Mouse (Mus musculus) MEL (cell line): ENCODE measurements at regions not wholly inside any gene's neighbourhood (a gene's known extent, or its start where the extent isn't known, plus 50 kb on each side); places are given as distances from the start of the nearest gene placed in this dataset.

Experiments
- DNase-seq: peaks from one replicate; pipeline ENCODE4 v3.0.0; 2011; ENCODE audit warnings: low read depth, low spot score
- H3K27ac ChIP-seq: 2 replicates; pipeline ENCODE4 v1.5.1; 2012; ENCODE audit warnings: low read depth, mild to moderate bottlenecking, control low read depth, low read length, moderate library complexity; ENCODE audit not compliant: control insufficient read depth
- H3K27me3 ChIP-seq, 2 experiments: fragments of 150-350 bp in 1 of 2; sonication (generic) in 1 of 2; 2 replicates each; pipeline ENCODE4 v1.6.1; 2012; ENCODE audit warnings: low read length in 2 of 2, mild to moderate bottlenecking in 2 of 2, improper control_type of control experiment in 1 of 2, moderate library complexity in 1 of 2; ENCODE audit not compliant: insufficient read depth in 2 of 2, control insufficient read depth in 1 of 2
- H3K36me3 ChIP-seq, 2 experiments: 2 replicates each; pipeline ENCODE4 v1.6.1; 2012 to 2014; ENCODE audit warnings: low read length in 2 of 2, improper control_type of control experiment in 1 of 2, inconsistent platforms in 1 of 2, mild to moderate bottlenecking in 1 of 2; ENCODE audit not compliant: insufficient read depth in 2 of 2, control insufficient read depth in 1 of 2
- H3K4me1 ChIP-seq, 2 experiments: fragments of 150-350 bp in 1 of 2; sonication (generic) in 1 of 2; 2 replicates each; pipeline ENCODE4 v1.6.1; 2012; ENCODE audit warnings: low read length in 2 of 2, improper control_type of control experiment in 1 of 2, mild to moderate bottlenecking in 1 of 2; ENCODE audit not compliant: insufficient read depth in 2 of 2, control insufficient read depth in 1 of 2
- H3K4me3 ChIP-seq, 2 experiments: fragments of 150-350 bp in 1 of 2; sonication (generic) in 1 of 2; 2 replicates each; pipeline ENCODE4 v1.5.1; 2012; ENCODE audit warnings: low read depth in 2 of 2, low read length in 2 of 2, mild to moderate bottlenecking in 2 of 2, moderate library complexity in 2 of 2, control low read depth in 1 of 2, improper control_type of control experiment in 1 of 2; ENCODE audit not compliant: control insufficient read depth in 1 of 2, insufficient read depth in 1 of 2
- H3K79me2 ChIP-seq: 2 replicates; pipeline ENCODE4 v1.6.1; 2012; ENCODE audit warnings: mild to moderate bottlenecking, low read length, moderate library complexity; ENCODE audit not compliant: control insufficient read depth, poor library complexity, insufficient read depth
- H3K9ac ChIP-seq: 2 replicates; pipeline ENCODE4 v1.6.1; 2012; ENCODE audit warnings: low read depth, mild to moderate bottlenecking, control low read depth, low read length, moderate library complexity; ENCODE audit not compliant: control insufficient read depth, poor library complexity, severe bottlenecking
- H3K9me3 ChIP-seq: fragments of 150-350 bp; sonication (generic); replicated peaks from 2 replicates; pipeline ENCODE4 v1.6.1; 2012; ENCODE audit warnings: mild to moderate bottlenecking, low read length, improper control_type of control experiment, moderate library complexity; ENCODE audit not compliant: insufficient read depth
- CHD1 ChIP-seq: IDR thresholded peaks from 2 replicates; pipeline ENCODE4 v1.6.1; 2012; ENCODE audit warnings: low read depth, mild to moderate bottlenecking, inconsistent platforms, low read length, improper control_type of control experiment
- CHD2 ChIP-seq: IDR thresholded peaks from 2 replicates; pipeline ENCODE4 v1.6.1; 2011; ENCODE audit warnings: low read length, improper control_type of control experiment
- CTCF ChIP-seq, 3 experiments: IDR thresholded peaks in 2 of 3; conservative IDR thresholded peaks in 1 of 3; 2 replicates each; pipeline ENCODE4 v1.5.1; 2011 to 2012; ENCODE audit warnings: low read length in 3 of 3, low read depth in 2 of 3, mild to moderate bottlenecking in 2 of 3, improper control_type of control experiment in 1 of 3, inconsistent platforms in 1 of 3, mixed read lengths in 1 of 3, moderate library complexity in 1 of 3; ENCODE audit not compliant: control insufficient read depth in 1 of 3, insufficient read depth in 1 of 3, poor library complexity in 1 of 3, severe bottlenecking in 1 of 3
- E2F4 ChIP-seq: IDR thresholded peaks from 2 replicates; pipeline ENCODE4 v1.6.1; 2011; ENCODE audit warnings: low read depth, low read length, improper control_type of control experiment, borderline replicate concordance
- GATA1 ChIP-seq: IDR thresholded peaks from 2 replicates; pipeline ENCODE4 v1.6.1; 2011; ENCODE audit warnings: low read depth, low read length, improper control_type of control experiment
- HCFC1 ChIP-seq: IDR thresholded peaks from 2 replicates; pipeline ENCODE4 v1.6.1; 2012; ENCODE audit warnings: low read depth, mild to moderate bottlenecking, inconsistent platforms, low read length, improper control_type of control experiment, moderate library complexity
- JUND ChIP-seq: IDR thresholded peaks from 2 replicates; pipeline ENCODE4 v1.6.1; 2011; ENCODE audit warnings: low read depth, mild to moderate bottlenecking, improper control_type of control experiment, low read length
- KAT2A ChIP-seq: conservative IDR thresholded peaks from 2 replicates; pipeline ENCODE4 v1.6.1; 2012; ENCODE audit warnings: low read depth, low read length, improper control_type of control experiment, inconsistent platforms
- MAFK ChIP-seq: IDR thresholded peaks from 2 replicates; pipeline ENCODE4 v1.6.1; 2011; ENCODE audit warnings: low read depth, mild to moderate bottlenecking, low read length, improper control_type of control experiment, borderline replicate concordance
- MYB ChIP-seq: IDR thresholded peaks from 2 replicates; pipeline ENCODE4 v1.6.1; 2011; ENCODE audit warnings: mild to moderate bottlenecking, low read depth, low read length, improper control_type of control experiment
- MYC ChIP-seq: IDR thresholded peaks from 2 replicates; pipeline ENCODE4 v1.6.1; 2011; ENCODE audit warnings: low read depth, mild to moderate bottlenecking, low read length, improper control_type of control experiment, moderate library complexity
- POLR2AphosphoS5 ChIP-seq: IDR thresholded peaks from 2 replicates; pipeline ENCODE4 v1.6.1; 2012; ENCODE audit warnings: low read depth, borderline replicate concordance, mild to moderate bottlenecking, inconsistent platforms, low read length, moderate library complexity, mixed read lengths
- RAD21 ChIP-seq: IDR thresholded peaks from 2 replicates; pipeline ENCODE4 v1.6.1; 2011; ENCODE audit warnings: mild to moderate bottlenecking, low read depth, low read length, improper control_type of control experiment
- SIN3A ChIP-seq: IDR thresholded peaks from 2 replicates; pipeline ENCODE4 v1.6.1; 2012; ENCODE audit warnings: low read length, improper control_type of control experiment, inconsistent platforms
- SMC3 ChIP-seq: IDR thresholded peaks from 2 replicates; pipeline ENCODE4 v1.6.1; 2011; ENCODE audit warnings: low read depth, low read length, improper control_type of control experiment
- TAL1 ChIP-seq: IDR thresholded peaks from 2 replicates; pipeline ENCODE4 v1.6.1; 2012; ENCODE audit warnings: mild to moderate bottlenecking, inconsistent platforms, low read length, moderate library complexity, mixed read lengths
- TBP ChIP-seq: IDR thresholded peaks from 2 replicates; pipeline ENCODE4 v1.8.0; 2011; ENCODE audit warnings: low read depth, low read length, improper control_type of control experiment
- TCF12 ChIP-seq: IDR thresholded peaks from 2 replicates; pipeline ENCODE4 v1.6.1; 2014; ENCODE audit warnings: low read depth, mild to moderate bottlenecking, inconsistent platforms, low read length, improper control_type of control experiment, moderate library complexity
- USF1 ChIP-seq: IDR thresholded peaks from 2 replicates; pipeline ENCODE4 v1.6.1; 2014; ENCODE audit warnings: low read depth, mild to moderate bottlenecking, inconsistent platforms, low read length, improper control_type of control experiment, moderate library complexity
- USF2 ChIP-seq, 2 experiments: IDR thresholded peaks; 2 replicates each; pipeline ENCODE4 v1.6.1; 2011 to 2012; ENCODE audit warnings: improper control_type of control experiment in 2 of 2, low read length in 2 of 2, borderline replicate concordance in 1 of 2, inconsistent platforms in 1 of 2, low read depth in 1 of 2, mild to moderate bottlenecking in 1 of 2; ENCODE audit not compliant: insufficient read depth in 1 of 2
- ZC3H11A ChIP-seq: IDR thresholded peaks from 2 replicates; pipeline ENCODE4 v1.6.1; 2012; ENCODE audit warnings: low read depth, mild to moderate bottlenecking, inconsistent platforms, low read length, improper control_type of control experiment
- ZMIZ1 ChIP-seq: IDR thresholded peaks from 2 replicates; pipeline ENCODE4 v1.6.1; 2012; ENCODE audit warnings: low read depth, mild to moderate bottlenecking, inconsistent platforms, low read length, improper control_type of control experiment, moderate library complexity
- ZNF384 ChIP-seq: IDR thresholded peaks from 2 replicates; pipeline ENCODE4 v1.6.1; 2012; ENCODE audit warnings: low read depth, mild to moderate bottlenecking, inconsistent platforms, low read length, improper control_type of control experiment

GRCm38 (mm10) chr12:9266221-9266620, 236.4 kb downstream of the Ttc32 start:
- TF ChIP-seq CTCF (IDR thresholded peaks at IDR 0.05 in 2 of 3, conservative IDR thresholded peaks at IDR 0.05 in 1 of 3; ENCODE audit: control insufficient read depth in 1 of 3, insufficient read depth in 1 of 3, low read depth in 2 of 3, low read length in 3 of 3, poor library complexity in 1 of 3, severe bottlenecking in 1 of 3): no peak
- no peak for TF ChIP-seq USF2 (IDR thresholded peaks at IDR 0.05; ENCODE audit: borderline replicate concordance in 1 of 2, insufficient read depth in 1 of 2, low read depth in 1 of 2, low read length in 2 of 2)
- no peak for TF ChIP-seq JUND
- TF ChIP-seq CHD1: no peak
- TF ChIP-seq ZNF384: no peak
- no peak for TF ChIP-seq CHD2
- TF ChIP-seq TBP: no peak
- TF ChIP-seq ZMIZ1: no peak
- no peak for TF ChIP-seq USF1
- TF ChIP-seq TAL1: no peak
- no peak for TF ChIP-seq MAFK
- no peak for TF ChIP-seq TCF12
- TF ChIP-seq MYB: no peak
- TF ChIP-seq ZC3H11A: no peak
- no peak for TF ChIP-seq SMC3
- TF ChIP-seq MYC: no peak
- TF ChIP-seq POLR2AphosphoS5: no peak
- no peak for TF ChIP-seq GATA1
- no peak for TF ChIP-seq RAD21
- Histone ChIP-seq H3K27me3 (no peaks in the 10 kb centered on the region), H3K4me1 (no peaks in the 10 kb centered on the region), H3K27ac (no peak overlapping the region), H3K79me2 (no peaks in the 10 kb centered on the region), H3K9ac (no peak overlapping the region), H3K9me3 (no peaks in the 10 kb centered on the region), H3K4me3 (no peak overlapping the region), H3K36me3 (no peaks in the 10 kb centered on the region)
- DNase-seq: no peak

- no peak for TF ChIP-seq TBP
- TF ChIP-seq MYB: no peak
- no peak for TF ChIP-seq E2F4
- TF ChIP-seq SIN3A: no peak
- TF ChIP-seq KAT2A: no peak
- TF ChIP-seq ZC3H11A: no peak
- no peak for TF ChIP-seq HCFC1
- no peak for TF ChIP-seq TAL1
- no peak for TF ChIP-seq GATA1
- TF ChIP-seq POLR2AphosphoS5: no peak
- Histone ChIP-seq H3K27ac (no peak overlapping the region), H3K4me1 (no peaks in the 10 kb centered on the region), H3K9me3 (no peaks in the 10 kb centered on the region), H3K27me3 (no peaks in the 10 kb centered on the region), H3K9ac (no peak overlapping the region), H3K36me3 (no peaks in the 10 kb centered on the region), H3K4me3 (no peak overlapping the region), H3K79me2 (no peaks in the 10 kb centered on the region)
- DNase-seq: no peak
These were observed 241.7 kb downstream of the Ttc32 start for GRCm38 (mm10) chr12:9271484-9271883.
